Mouse (Mus musculus) C2C12 (cell line): Measurements from ENCODE around the gene Maml1.

Experiments used
- CTCF ChIP-seq: IDR thresholded peaks from one replicate; pipeline ENCODE4 v1.5.1; 2011; ENCODE audit not compliant: control insufficient read depth, insufficient read depth, insufficient read length
- FOSL1 ChIP-seq: IDR thresholded peaks from one replicate; pipeline ENCODE4 v1.8.0; 2011; ENCODE audit warnings: mild to moderate bottlenecking, low read length; ENCODE audit not compliant: poor library complexity, insufficient read depth, severe bottlenecking

DNA sequence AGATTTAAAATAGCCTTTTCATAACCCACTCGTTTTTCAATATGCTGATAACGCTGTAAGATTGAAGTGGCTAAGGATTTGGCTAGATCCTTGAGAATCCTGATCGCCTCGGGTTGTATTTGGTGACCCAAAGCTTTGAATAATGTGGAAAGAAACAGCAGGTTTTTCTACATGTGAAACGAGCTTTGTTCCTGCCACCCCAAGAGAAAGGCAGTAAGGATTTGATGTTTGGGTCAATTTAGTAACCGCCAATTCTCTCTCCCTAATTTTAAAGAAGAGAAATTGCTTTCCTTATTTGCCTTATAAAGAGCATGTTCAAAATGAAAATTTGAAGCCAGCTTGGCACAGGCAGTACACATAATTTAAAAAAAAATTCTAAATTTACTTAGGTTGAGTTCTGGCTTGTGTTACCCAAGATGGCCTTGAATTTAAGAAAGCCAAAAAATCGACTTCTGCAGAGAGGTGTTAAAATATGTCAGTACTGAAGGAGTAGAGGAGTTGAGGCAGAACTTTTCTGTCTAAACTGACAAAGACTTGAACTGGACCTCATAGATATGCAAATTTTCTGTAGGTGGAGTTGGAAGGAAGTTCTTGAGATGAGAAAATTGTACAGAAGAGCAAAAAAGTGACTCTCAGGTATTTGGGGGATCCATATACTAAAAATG is 34.3 kb upstream of the Maml1 start:
- no peak for TF ChIP-seq CTCF
- TF ChIP-seq FOSL1 = no peak
